Mouse (Mus musculus) erythroblast, embryonic 14.5 days (primary cell): ENCODE data around the gene Strip2.

Experiments used
- GATA1 ChIP-seq: IDR thresholded peaks from 2 replicates; pipeline ENCODE4 v1.6.1; 2012; ENCODE audit warnings: low read length, inconsistent platforms, mixed read lengths
- TAL1 ChIP-seq: IDR thresholded peaks from 3 replicates; pipeline ENCODE4 v1.6.1; 2012; ENCODE audit warnings: low read length, inconsistent platforms, mixed read lengths

- TF ChIP-seq TAL1 (no peak), GATA1 (no peak)
Measured at GRCm38 (mm10) chr6:29876782-29877181, 40.0 kb upstream of the Strip2 start.
